Mouse (Mus musculus) cerebellum, adult 9-10 months (tissue): ENCODE measurements around the gene Catip.
"Not testable (repeated sequence)": the region's sequence is repeated elsewhere in the genome, so short reads cannot be mapped to it uniquely, and the experiment has no call there.

Experiments
- DNase-seq: peaks from one replicate; pipeline ENCODE4 v3.0.0; 2022

The Catip gene

GRCm38 (mm10) chr1:74361812-74362211 lies at the start of gene Catip:
Gene Catip (plus strand): TSS chr1:74362108.
- DNase-seq = peak; percentile 87

- peak; percentile 89 for DNase-seq
These were observed 48.7 kb upstream of the Catip start for GRCm38 (mm10) chr1:74313049-74313692.

GRCm38 (mm10) chr1:74314796-74315195 lies 47.1 kb upstream of the Catip start:
- DNase-seq = no peak

- no peak for DNase-seq
These were observed 45.6 kb upstream of the Catip start for GRCm38 (mm10) chr1:74316114-74316827.

GRCm38 (mm10) chr1:74318711-74319110 lies 43.2 kb upstream of the Catip start:
- DNase-seq = no peak

- DNase-seq = no peak
These were observed 40.5 kb upstream of the Catip start for GRCm38 (mm10) chr1:74321396-74321795.

- DNase-seq = not testable (repeated sequence)
These were observed 35.0 kb upstream of the Catip start for GRCm38 (mm10) chr1:74326916-74327315.

GRCm38 (mm10) chr1:74329899-74330431 lies 31.9 kb upstream of the Catip start:
- DNase-seq = no peak

GRCm38 (mm10) chr1:74331046-74331681 lies 30.7 kb upstream of the Catip start:
- peak; percentile 36 for DNase-seq

- DNase-seq = peak; percentile 96
These were observed 29.6 kb upstream of the Catip start for GRCm38 (mm10) chr1:74332241-74332763.

GRCm38 (mm10) chr1:74332930-74333329 lies 29.0 kb upstream of the Catip start:
- peak; percentile 73 for DNase-seq

- no peak for DNase-seq
These were observed 27.3 kb upstream of the Catip start for GRCm38 (mm10) chr1:74334607-74335006.

GRCm38 (mm10) chr1:74335033-74335432 lies 26.9 kb upstream of the Catip start:
- peak; percentile 24 for DNase-seq

GRCm38 (mm10) chr1:74335436-74336170 lies 26.3 kb upstream of the Catip start:
- DNase-seq = peak; percentile 65

- DNase-seq = peak; percentile 45
These were observed 24.6 kb upstream of the Catip start for GRCm38 (mm10) chr1:74337241-74337771.

- DNase-seq = no peak
These were observed 23.9 kb upstream of the Catip start for GRCm38 (mm10) chr1:74338013-74338412.

GRCm38 (mm10) chr1:74338626-74339025 lies 23.3 kb upstream of the Catip start:
- no peak for DNase-seq

GRCm38 (mm10) chr1:74339917-74340316 lies 22.0 kb upstream of the Catip start:
- no peak for DNase-seq

- peak; percentile 43 for DNase-seq
These were observed 21.5 kb upstream of the Catip start for GRCm38 (mm10) chr1:74340361-74340764.

- not testable (repeated sequence) for DNase-seq
These were observed 20.9 kb upstream of the Catip start for GRCm38 (mm10) chr1:74340992-74341391.

- DNase-seq = no peak
These were observed 20.0 kb upstream of the Catip start for GRCm38 (mm10) chr1:74341898-74342297.

GRCm38 (mm10) chr1:74342308-74342707 lies 19.6 kb upstream of the Catip start:
- no peak for DNase-seq
